Mouse (Mus musculus): ENCODE results near the gene Il13.

- no peak for TF ChIP-seq POLR2A (IDR thresholded peaks at IDR 0.05; ENCODE audit: low read depth, low read length)
- TF ChIP-seq CTCF (IDR thresholded peaks at IDR 0.05; ENCODE audit: extremely low read depth, insufficient read length, insufficient replicate concordance, low read depth, low read length) = no peak
These were observed 28.5 kb upstream of the Il13 start for GRCm38 (mm10) chr11:53662794-53663674.
